Mouse (Mus musculus): ENCODE data around the gene Cilp.

Cilp gene

DNA sequence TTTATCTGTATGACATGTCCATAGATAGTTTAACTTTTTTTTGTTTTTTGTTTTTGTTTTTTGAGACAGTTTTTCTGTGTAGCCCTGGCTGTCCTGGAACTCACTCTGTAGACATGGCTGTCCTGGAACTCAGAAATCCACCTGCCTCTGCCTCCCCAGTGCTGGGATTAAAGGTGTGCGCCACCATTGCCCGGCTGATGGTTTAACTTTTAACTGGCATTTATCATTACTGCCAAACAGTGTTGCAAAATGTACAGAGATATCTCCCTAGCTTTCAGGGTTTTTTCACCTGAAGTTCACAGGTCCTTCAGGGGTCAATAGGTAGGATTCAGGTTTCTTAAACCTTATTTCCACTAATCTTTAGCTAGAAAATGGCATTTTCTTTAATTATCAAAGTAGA is 32.1 kb downstream of the Cilp start:
- DNase-seq = peak; percentile 70

DNA sequence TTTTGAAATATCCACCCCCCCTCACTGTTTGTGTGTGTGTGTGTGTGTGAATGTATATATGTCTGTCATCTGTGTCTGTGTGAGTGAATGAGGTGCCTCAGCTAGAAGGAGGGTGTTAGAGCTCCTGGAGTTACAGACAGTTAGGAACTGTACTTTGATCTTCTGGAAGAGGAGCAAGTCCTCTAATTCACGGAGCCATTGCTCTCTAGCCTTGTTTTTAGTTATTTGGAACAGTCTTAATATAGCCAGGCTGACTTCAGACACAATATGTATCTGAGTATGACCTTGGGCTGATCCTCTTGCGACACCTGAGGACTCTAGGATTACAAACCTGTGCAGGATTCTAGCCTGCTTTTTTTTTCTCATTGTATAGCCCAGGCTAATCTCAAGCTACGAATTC is 33.8 kb downstream of the Cilp start:
- peak; percentile 55 for DNase-seq

- no peak for DNase-seq
Measured at GRCm38 (mm10) chr9:65299650-65300049, 34.7 kb downstream of the Cilp start.

DNA sequence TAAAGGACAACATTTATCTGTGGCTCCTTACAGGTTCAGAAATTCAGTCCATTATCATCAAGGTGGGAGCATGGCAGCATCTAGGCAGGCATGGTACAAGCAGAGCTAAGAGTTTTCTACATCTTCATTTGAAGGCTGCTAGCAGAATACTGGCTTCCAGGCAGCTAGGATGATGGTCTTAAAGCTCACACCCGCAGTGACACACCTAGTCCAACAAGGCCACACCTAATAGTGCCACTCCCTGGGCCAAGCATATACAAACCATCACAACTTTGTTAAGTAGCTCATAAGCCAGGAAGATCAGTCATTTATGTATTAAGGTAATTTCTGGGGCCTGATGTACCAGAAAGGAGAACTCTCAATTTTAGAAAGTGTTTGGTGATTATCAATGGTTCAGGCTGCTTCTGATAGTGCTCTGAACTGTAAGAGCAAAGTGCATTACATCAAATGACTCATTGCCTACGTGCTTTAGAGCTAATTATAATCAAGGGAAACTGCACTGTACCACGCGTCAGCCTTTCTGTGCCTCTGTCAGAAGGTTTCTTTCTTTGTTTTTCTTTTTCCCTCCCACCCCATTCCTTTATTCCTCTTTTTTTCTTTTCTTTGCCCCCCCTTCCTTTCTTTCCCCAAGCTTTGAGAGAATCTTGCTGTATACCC is 37.5 kb downstream of the Cilp start:
- no peak for DNase-seq

DNA sequence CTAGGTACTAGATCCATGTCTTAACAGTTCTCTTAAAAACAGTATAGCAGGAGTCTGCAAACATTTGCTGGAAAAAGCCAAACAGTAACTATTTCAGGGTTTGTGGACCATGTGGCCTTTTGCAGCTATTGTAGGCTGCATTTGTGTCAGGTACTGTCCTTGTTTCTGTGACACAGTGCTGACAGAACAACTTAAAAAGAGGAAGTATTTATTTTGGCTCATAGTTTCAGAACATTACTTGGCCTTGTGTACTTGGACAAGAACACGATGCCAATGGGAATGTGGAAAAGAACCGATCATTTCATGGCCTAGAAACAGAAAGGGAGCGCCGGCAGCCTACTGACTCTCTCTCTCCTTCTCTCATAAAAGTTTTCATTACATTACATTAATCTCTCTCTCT is 38.6 kb downstream of the Cilp start:
- DNase-seq = no peak

GRCm38 (mm10) chr9:65304300-65304699 is 39.3 kb downstream of the Cilp start:
- peak; percentile 89 for DNase-seq

GRCm38 (mm10) chr9:65306672-65307071 is 41.7 kb downstream of the Cilp start:
- DNase-seq = peak; percentile 90

DNA sequence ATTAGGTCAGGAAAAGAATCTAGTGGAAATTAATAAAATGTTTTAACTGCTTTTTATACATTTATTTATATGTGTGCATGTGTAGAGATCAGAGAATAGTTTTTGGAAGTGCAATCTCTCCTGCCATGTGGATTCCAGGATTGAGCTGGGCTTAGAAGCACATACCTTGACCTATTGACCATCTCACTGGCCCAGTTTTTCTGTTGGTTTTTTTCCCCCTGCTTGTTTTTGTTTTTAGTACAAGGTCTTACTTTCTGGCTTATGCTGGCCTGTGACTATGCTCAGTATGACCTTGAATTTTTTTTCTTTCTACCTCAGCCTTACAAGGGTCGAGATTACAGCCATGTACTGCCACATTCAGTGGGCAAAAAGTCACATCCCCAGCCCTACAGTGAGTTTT is 43.0 kb downstream of the Cilp start:
- no peak for DNase-seq

- no peak for DNase-seq
Measured at GRCm38 (mm10) chr9:65312669-65313357, 47.8 kb downstream of the Cilp start.

DNA sequence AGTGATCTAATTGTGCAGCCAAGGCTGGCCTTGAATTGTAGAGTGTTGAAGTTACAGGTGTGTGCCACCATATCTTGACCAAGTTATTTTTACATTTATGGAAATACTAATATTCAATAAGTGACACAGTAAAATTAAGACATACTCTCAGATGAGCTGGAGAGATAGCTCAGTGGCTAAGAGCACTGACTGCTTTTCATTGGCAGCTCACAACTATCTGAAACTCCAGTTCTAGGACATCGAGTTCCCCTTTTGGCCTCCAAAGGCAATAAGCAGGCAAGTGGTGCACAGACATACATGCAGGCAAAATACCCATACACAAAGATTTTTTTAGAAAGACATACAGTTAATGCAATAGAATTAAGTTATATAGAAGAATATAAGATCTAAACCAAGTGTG is 48.9 kb downstream of the Cilp start:
- DNase-seq = no peak

- DNase-seq = no peak
Measured at GRCm38 (mm10) chr9:65322255-65322900, 57.4 kb downstream of the Cilp start.

GRCm38 (mm10) chr9:65325971-65326370 is 61.0 kb downstream of the Cilp start:
- no peak for DNase-seq

- no peak for DNase-seq
Measured at GRCm38 (mm10) chr9:65327371-65327770, 62.4 kb downstream of the Cilp start.

All from kidney, adult 9 months (tissue).